In genomic region chr10:25770051-25770450, GRCm38 (mm10) we compare ENCODE assay signal across 17 mouse cellular contexts.
"Had no signal": no experiment of that assay in that cellular context is flagged by ENCODE, and none has a peak within 500 bp of the region (broad histone marks: within the 10 kb centered on the region; RNA-seq: fewer than 3 reads in every experiment).

No protein-coding gene starts in this region.

- DNase-seq: left cerebral cortex, postnatal 4 days; liver; liver, embryonic 13.5 days; liver, postnatal 0 days; lung, adult 18-20 months; lung, adult 2 months; lung, embryonic 14.5 days; lung, postnatal 10 days; lung, postnatal 14 days; lung, postnatal 36 days; lung, postnatal 4 days; midbrain, embryonic 14.5 days had no signal

- ATAC-seq: liver, embryonic 12.5 days; liver, postnatal 0 days; lung, postnatal 0 days; midbrain, embryonic 13.5 days; midbrain, embryonic 15.5 days; midbrain, embryonic 16.5 days had no signal
